Mouse (Mus musculus) lung, embryonic 15.5 days (tissue): ENCODE data around the gene Ypel2. TPM values are rescaled to one million over a fixed set of nuclear protein-coding genes. Genes with fewer than 3 reads are reported as not detected.
A peak's percentile ranks its signal among the peaks of the same experiment; 100 is the strongest.

ENCODE experiments used
- ATAC-seq: fragments of 200-750 bp; cut with Nextera tagmentation; 2 replicates; pipeline ENCODE4 v1.8.0; 2017; ENCODE audit warnings: moderate number of reproducible peaks, borderline replicate concordance; ENCODE audit not compliant: low FRiP score, low TSS enrichment; ENCODE audit errors: extremely low read depth
- H3K27ac ChIP-seq: fragments of 300-500 bp; sonication (generic); 2 replicates; pipeline ENCODE4 v1.5.1; 2015; ENCODE audit warnings: moderate library complexity, mild to moderate bottlenecking, inconsistent platforms
- H3K27me3 ChIP-seq: fragments of 300-500 bp; sonication (generic); 2 replicates; pipeline ENCODE4 v1.6.1; 2015; ENCODE audit warnings: inconsistent platforms
- H3K36me3 ChIP-seq: fragments of 300-500 bp; sonication (generic); 2 replicates; pipeline ENCODE4 v1.6.1; 2015; ENCODE audit warnings: inconsistent platforms
- H3K4me1 ChIP-seq: fragments of 300-500 bp; sonication (generic); 2 replicates; pipeline ENCODE4 v1.6.1; 2015; ENCODE audit warnings: inconsistent platforms
- H3K4me2 ChIP-seq: fragments of 300-500 bp; sonication (generic); 2 replicates; pipeline ENCODE4 v1.6.1; 2015; ENCODE audit warnings: inconsistent platforms, mild to moderate bottlenecking, moderate library complexity
- H3K4me3 ChIP-seq: fragments of 300-500 bp; sonication (generic); 2 replicates; pipeline ENCODE4 v1.5.1; 2015; ENCODE audit warnings: mild to moderate bottlenecking, inconsistent platforms
- H3K9ac ChIP-seq: fragments of 300-500 bp; sonication (generic); 2 replicates; pipeline ENCODE4 v1.6.1; 2015; ENCODE audit warnings: inconsistent platforms
- H3K9me3 ChIP-seq: fragments of 300-500 bp; sonication (generic); 2 replicates; pipeline ENCODE4 v1.6.1; 2016; ENCODE audit warnings: inconsistent platforms
- WGBS: fragments of 180-500 bp; shearing (Covaris S2); methylation state at CpG from one replicate; pipeline ENCODE4 v1.1.7; 2015; 5-methylcytosine and 5-hydroxymethylcytosine counted together
- polyA plus RNA-seq: library from polyadenylated mRNA; unstranded; fragments of >200 nt; fragmentation: Nextera tagmentation; extraction: Ambion mirVana; gene quantifications from 2 replicates; pipeline ENCODE4 v1.2.1, GENCODE M21; 2015

Ypel2 gene
- polyA plus RNA-seq, 1 experiment from 2014 or later, result 9.4 TPM

GRCm38 (mm10) chr11:86958721-86959675 lies 34.5 kb downstream of the Ypel2 start:
- Histone ChIP-seq H3K27ac (peak overlapping the region; percentile 65), H3K9ac (no peak overlapping the region)
- WGBS, result 42% methylated on average over 12 of the region's 12 CpGs

DNA sequence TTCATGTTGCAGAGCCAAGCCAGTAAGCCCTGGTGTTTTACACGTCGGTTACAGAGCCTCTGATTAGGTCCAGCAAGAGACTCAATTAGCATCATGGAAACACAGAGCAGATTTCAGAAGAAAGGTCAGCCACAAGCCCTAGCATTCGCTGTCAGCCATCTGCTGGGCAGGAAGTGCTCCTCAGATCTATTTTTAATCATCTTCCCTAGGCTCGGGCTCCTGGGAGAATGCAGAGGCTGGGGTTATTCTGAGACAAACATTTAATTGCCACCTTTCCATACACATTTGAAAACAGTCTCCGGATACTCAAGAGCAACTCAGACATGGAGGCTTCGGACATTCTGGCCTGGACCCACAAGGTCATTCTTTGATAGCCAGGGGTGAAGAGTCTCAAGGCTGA lies 35.3 kb downstream of the Ypel2 start:
- no peaks in the 10 kb centered on the region for H3K9me3 ChIP-seq
- H3K36me3 ChIP-seq, result no peaks in the 10 kb centered on the region
- peak overlapping the region; percentile 65 for H3K27ac ChIP-seq
- no peaks in the 10 kb centered on the region for H3K27me3 ChIP-seq
- H3K4me3 ChIP-seq, result no peak overlapping the region
- no peak overlapping the region for H3K9ac ChIP-seq
- no peak for ATAC-seq
- peaks cover 91% of the 10 kb centered on the region for H3K4me1 ChIP-seq
- WGBS, result 39% methylated on average over 6 of the region's 6 CpGs
- H3K4me2 ChIP-seq, result no peak overlapping the region

More at GRCm38 (mm10) chr11:86958721-86959675, 34.5 kb downstream of the Ypel2 start:
- no peak overlapping the region for H3K4me2 ChIP-seq
- no peaks in the 10 kb centered on the region for H3K9me3 ChIP-seq
- H3K4me1 ChIP-seq, result peaks cover 95% of the 10 kb centered on the region
- H3K36me3 ChIP-seq, result no peaks in the 10 kb centered on the region
- H3K4me3 ChIP-seq, result no peak overlapping the region
- ATAC-seq, result no peak
- no peaks in the 10 kb centered on the region for H3K27me3 ChIP-seq

GRCm38 (mm10) chr11:86956363-86956762 lies 37.1 kb downstream of the Ypel2 start:
- Histone ChIP-seq H3K4me2 (no peak overlapping the region), H3K4me1 (peaks cover 76% of the 10 kb centered on the region), H3K36me3 (no peaks in the 10 kb centered on the region), H3K4me3 (no peak overlapping the region), H3K27me3 (no peaks in the 10 kb centered on the region), H3K9ac (no peak overlapping the region), H3K27ac (no peak overlapping the region), H3K9me3 (no peaks in the 10 kb centered on the region)
- no peak for ATAC-seq
- WGBS, result 56% methylated on average over 2 of the region's 2 CpGs

DNA sequence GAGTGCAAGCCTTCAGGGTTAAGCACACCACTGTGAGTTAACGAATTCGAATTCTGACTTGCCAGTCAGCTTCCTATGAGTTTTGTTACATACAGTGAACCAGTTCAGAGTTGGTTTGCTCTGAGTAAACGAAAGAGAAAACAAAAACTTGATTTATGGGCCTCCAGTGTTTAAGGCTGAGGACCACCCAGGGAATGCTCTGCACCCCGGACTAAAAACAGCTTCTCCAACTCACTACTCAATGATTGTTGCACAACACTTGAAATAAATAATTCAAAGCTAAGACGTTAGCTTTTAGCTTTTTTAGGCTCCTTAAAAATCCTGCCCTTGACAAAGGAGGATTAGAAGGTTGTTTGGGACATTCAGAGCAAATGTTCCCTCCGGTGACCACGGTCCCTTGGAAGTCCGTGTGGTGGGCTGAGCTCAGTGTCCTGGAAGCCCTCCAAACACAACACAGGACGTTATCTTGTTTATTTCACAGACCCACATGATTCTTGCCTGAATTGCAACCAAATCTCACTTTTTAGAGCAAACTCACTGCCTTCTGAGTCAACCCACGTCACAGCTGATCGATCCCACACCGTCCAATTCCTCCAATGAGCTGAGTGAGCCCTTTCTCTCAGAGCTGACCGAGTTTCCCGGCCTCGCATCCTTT lies 38.8 kb downstream of the Ypel2 start:
- Histone ChIP-seq H3K4me1 (peaks cover 71% of the 10 kb centered on the region), H3K9ac (no peak overlapping the region)

GRCm38 (mm10) chr11:86953096-86953495 lies 40.4 kb downstream of the Ypel2 start:
- no peak for ATAC-seq

More for the DNA sequence above, 38.8 kb downstream of the Ypel2 start:
- no peaks in the 10 kb centered on the region for H3K9me3 ChIP-seq
- peak overlapping the region; percentile 14 for H3K4me2 ChIP-seq
- no peaks in the 10 kb centered on the region for H3K27me3 ChIP-seq
- H3K27ac ChIP-seq, result peak overlapping the region; percentile 60
- H3K36me3 ChIP-seq, result no peaks in the 10 kb centered on the region
- peak; percentile 60; the same call in 1 of the 2 replicates for ATAC-seq
- no peak overlapping the region for H3K4me3 ChIP-seq
- 35% methylated on average over 15 of the region's 15 CpGs for WGBS

GRCm38 (mm10) chr11:86952659-86953058 lies 40.8 kb downstream of the Ypel2 start:
- no peaks in the 10 kb centered on the region for H3K36me3 ChIP-seq
- no peak overlapping the region for H3K9ac ChIP-seq
- no peaks in the 10 kb centered on the region for H3K27me3 ChIP-seq
- ATAC-seq, result no peak
- H3K4me3 ChIP-seq, result no peak overlapping the region
- H3K9me3 ChIP-seq, result no peaks in the 10 kb centered on the region
- peaks cover 51% of the 10 kb centered on the region for H3K4me1 ChIP-seq
- 95% methylated on average over 2 of the region's 2 CpGs for WGBS
- peak overlapping the region; percentile 31; the same call in 1 of the 2 replicates for H3K27ac ChIP-seq
- H3K4me2 ChIP-seq, result no peak overlapping the region

More at GRCm38 (mm10) chr11:86953096-86953495, 40.4 kb downstream of the Ypel2 start:
- Histone ChIP-seq H3K9me3 (no peaks in the 10 kb centered on the region), H3K36me3 (no peaks in the 10 kb centered on the region), H3K27me3 (no peaks in the 10 kb centered on the region), H3K9ac (no peak overlapping the region), H3K4me1 (peaks cover 55% of the 10 kb centered on the region), H3K4me3 (no peak overlapping the region), H3K27ac (peak overlapping the region; percentile 31; the same call in 1 of the 2 replicates), H3K4me2 (no peak overlapping the region)
- WGBS, result 77% methylated on average over 8 of the region's 8 CpGs

- H3K4me1 ChIP-seq, result peaks cover 41% of the 10 kb centered on the region
- no peak overlapping the region for H3K4me3 ChIP-seq
- H3K27me3 ChIP-seq, result no peaks in the 10 kb centered on the region
- no peak for ATAC-seq
- H3K36me3 ChIP-seq, result no peaks in the 10 kb centered on the region
- H3K9me3 ChIP-seq, result no peaks in the 10 kb centered on the region
- H3K9ac ChIP-seq, result no peak overlapping the region
- H3K4me2 ChIP-seq, result no peak overlapping the region
- 67% methylated on average over 8 of the region's 8 CpGs for WGBS
- H3K27ac ChIP-seq, result peak overlapping the region; percentile 31
Observed at GRCm38 (mm10) chr11:86951672-86952071, 41.8 kb downstream of the Ypel2 start.

DNA sequence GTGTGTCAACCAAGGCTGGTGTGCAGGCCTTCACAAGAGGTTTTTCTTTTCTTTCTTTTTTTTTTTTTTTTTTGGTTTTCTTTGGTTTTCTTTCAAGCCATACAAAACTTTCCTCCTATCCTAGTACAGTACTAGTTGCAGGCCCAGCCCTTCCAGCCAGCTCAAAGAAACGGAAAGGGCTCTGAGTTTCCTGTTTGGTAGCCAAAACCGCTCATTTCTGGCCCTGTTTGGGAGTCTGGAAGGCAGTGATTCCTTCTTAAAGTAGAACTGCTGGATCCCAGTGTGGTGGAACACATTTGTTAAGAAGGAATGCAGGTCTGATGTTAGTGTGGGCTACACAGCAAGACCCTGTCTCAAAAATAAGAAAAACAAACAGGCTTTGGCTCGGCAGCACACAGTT lies 43.0 kb downstream of the Ypel2 start:
- Histone ChIP-seq H3K4me1 (peaks cover 29% of the 10 kb centered on the region), H3K27me3 (no peaks in the 10 kb centered on the region), H3K27ac (peak overlapping the region; percentile 66), H3K9ac (no peak overlapping the region), H3K4me3 (no peak overlapping the region), H3K9me3 (no peaks in the 10 kb centered on the region), H3K36me3 (no peaks in the 10 kb centered on the region), H3K4me2 (no peak overlapping the region)
- 50% methylated on average over 3 of the region's 3 CpGs for WGBS
- ATAC-seq, result no peak

DNA sequence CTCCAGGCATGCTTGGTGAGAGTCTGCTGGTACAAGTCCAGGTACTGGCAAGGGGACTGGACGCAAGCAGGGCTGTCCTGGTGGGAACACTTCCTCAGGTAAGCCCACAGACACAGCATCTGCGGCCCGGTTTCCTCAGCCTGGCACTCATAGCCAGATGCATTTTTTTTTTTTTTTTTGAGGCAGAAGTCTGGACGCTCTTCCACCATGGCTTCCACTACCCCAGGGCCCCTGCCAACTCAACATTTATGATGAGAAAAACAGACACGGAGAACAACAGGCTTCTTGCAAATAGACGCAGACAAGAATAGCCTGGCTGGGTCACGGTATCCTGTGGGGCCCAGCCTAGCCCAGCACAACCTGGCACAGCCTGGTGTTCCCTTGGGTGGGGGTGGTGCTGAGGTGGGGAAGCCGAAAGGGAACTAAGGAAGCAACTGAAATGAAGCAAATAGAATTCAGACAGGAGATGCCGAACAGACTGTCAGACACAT lies 43.5 kb downstream of the Ypel2 start:
- Histone ChIP-seq H3K4me3 (no peak overlapping the region), H3K4me1 (peaks cover 28% of the 10 kb centered on the region), H3K4me2 (no peak overlapping the region), H3K9me3 (no peaks in the 10 kb centered on the region), H3K27me3 (no peaks in the 10 kb centered on the region), H3K27ac (peak overlapping the region; percentile 66), H3K36me3 (no peaks in the 10 kb centered on the region), H3K9ac (no peak overlapping the region)
- ATAC-seq, result no peak
- WGBS, result 58% methylated on average over 9 of the region's 9 CpGs

DNA sequence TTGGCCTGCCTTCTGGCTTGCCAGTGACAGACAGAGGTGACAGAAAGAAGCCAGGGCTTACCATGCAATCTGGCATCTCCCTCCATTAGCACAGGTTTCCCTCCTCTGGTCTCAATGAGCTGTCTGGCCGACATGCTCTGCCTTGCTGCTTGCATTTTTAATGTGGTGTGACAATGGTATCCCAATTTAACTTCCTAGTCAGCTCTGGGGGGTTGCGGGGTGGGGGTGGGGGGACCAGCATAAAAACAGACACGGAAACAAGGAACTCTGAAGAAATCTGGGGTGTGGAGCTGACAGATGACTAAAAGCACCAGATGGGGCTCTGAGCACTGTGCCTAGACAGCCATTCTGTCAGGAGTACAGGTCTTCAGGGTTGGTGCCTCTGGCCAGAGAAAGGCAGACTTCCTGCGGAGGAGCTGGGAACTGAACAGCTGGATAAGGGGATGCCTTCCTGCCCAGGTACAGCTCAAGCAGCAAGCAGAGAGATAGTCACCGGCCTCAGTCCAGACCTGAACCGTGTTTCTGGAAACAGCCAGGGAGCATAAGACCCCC lies 46.8 kb downstream of the Ypel2 start:
- H3K27me3 ChIP-seq, result no peaks in the 10 kb centered on the region
- peaks cover 25% of the 10 kb centered on the region; the same call in 1 of the 2 replicates for H3K4me1 ChIP-seq
- H3K4me3 ChIP-seq, result no peak overlapping the region
- H3K9ac ChIP-seq, result no peak overlapping the region
- no peak for ATAC-seq
- H3K4me2 ChIP-seq, result no peak overlapping the region
- 60% methylated on average over 6 of the region's 6 CpGs for WGBS
- H3K27ac ChIP-seq, result no peak overlapping the region
- H3K9me3 ChIP-seq, result no peaks in the 10 kb centered on the region
- peaks cover 16% of the 10 kb centered on the region; the same call in 1 of the 2 replicates for H3K36me3 ChIP-seq

GRCm38 (mm10) chr11:86945933-86946332 lies 47.6 kb downstream of the Ypel2 start:
- Histone ChIP-seq H3K27ac (no peak overlapping the region), H3K9ac (no peak overlapping the region), H3K4me2 (no peak overlapping the region), H3K4me3 (no peak overlapping the region), H3K27me3 (no peaks in the 10 kb centered on the region), H3K4me1 (peaks cover 23% of the 10 kb centered on the region; the same call in 1 of the 2 replicates), H3K9me3 (no peaks in the 10 kb centered on the region), H3K36me3 (peaks cover 17% of the 10 kb centered on the region; the same call in 1 of the 2 replicates)
- WGBS, result 76% methylated on average over 6 of the region's 6 CpGs
- ATAC-seq, result no peak
